Mouse (Mus musculus) E14TG2a.4 (cell line): ENCODE data around the gene Prtg.

Source experiments
- H3K27me3 ChIP-seq: 2 replicates; pipeline ENCODE4 v1.6.1; 2014; ENCODE audit warnings: low read length, control low read depth; ENCODE audit not compliant: insufficient read depth
- H3K36me3 ChIP-seq: 2 replicates; pipeline ENCODE4 v1.6.1; 2014; ENCODE audit warnings: low read length, control low read depth; ENCODE audit not compliant: insufficient read depth
- H3K4me1 ChIP-seq: replicated peaks from 2 replicates; pipeline ENCODE4 v1.6.1; 2014; ENCODE audit warnings: low read depth, low read length, control low read depth
- H3K4me3 ChIP-seq: replicated peaks from 2 replicates; pipeline ENCODE4 v1.5.1; 2014; ENCODE audit warnings: mild to moderate bottlenecking, low read length
- H3K9me3 ChIP-seq: 2 replicates; pipeline ENCODE4 v1.6.1; 2014; ENCODE audit warnings: low read length, control low read depth
- CTCF ChIP-seq: conservative IDR thresholded peaks from 2 replicates; pipeline ENCODE4 v1.5.1; 2014; ENCODE audit warnings: low read length
- NANOG ChIP-seq: IDR thresholded peaks from 2 replicates; pipeline ENCODE4 v1.6.1; 2014; ENCODE audit warnings: borderline replicate concordance, low read length, mixed read lengths
- POU5F1 ChIP-seq: IDR thresholded peaks from 2 replicates; pipeline ENCODE4 v1.6.1; 2014; ENCODE audit warnings: low read length, borderline replicate concordance

Gene Prtg

DNA sequence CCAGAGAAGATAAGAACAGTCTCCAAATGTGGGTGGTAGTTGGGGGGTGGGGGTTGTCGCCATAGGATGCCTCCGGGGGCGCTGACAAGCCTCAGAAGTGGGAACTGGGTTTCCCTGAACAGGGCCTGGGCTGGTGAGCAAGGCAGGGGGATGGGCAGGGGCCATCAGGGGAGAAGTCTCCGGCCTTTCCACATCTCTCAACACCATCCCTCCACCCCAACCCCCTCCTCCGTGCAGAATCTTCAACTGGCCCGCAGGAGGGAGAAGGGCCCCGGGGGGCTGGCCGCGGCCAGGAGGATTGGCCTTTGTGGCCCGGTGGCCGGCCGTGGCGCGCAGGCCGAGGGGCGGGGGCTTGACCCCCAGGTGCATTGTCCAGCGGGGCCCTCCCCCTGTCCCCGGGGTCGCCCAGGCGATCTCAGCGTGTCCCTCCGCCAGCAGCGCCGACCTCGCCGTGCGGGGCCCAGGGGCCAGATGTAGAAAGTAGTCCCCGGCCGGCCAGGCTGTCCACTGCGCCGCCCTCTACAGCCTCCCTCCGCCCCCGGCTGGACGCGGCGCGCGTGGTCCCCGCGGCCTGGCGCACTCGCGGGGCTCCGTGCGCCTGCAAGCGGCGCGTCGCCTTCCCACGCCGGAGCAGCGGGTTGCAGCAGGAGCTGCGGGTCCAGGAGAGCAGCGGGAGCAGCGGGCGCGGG lies at the start of gene Prtg:
Gene Prtg (plus strand): TSS at position 144 of the 689 bp plus-strand sequence.
- TF ChIP-seq POU5F1 (no peak), NANOG (no peak), CTCF (no peak)
- Histone ChIP-seq H3K9me3 (no peaks in the 10 kb centered on the region), H3K36me3 (0 out of 2 replicates have a peak, but pooled peaks cover 3% of the 10 kb centered on the region), H3K4me1 (peaks cover 71% of the 10 kb centered on the region), H3K4me3 (peak within 1 kb of the TSS; percentile 87), H3K27me3 (peaks cover 54% of the 10 kb centered on the region)

DNA sequence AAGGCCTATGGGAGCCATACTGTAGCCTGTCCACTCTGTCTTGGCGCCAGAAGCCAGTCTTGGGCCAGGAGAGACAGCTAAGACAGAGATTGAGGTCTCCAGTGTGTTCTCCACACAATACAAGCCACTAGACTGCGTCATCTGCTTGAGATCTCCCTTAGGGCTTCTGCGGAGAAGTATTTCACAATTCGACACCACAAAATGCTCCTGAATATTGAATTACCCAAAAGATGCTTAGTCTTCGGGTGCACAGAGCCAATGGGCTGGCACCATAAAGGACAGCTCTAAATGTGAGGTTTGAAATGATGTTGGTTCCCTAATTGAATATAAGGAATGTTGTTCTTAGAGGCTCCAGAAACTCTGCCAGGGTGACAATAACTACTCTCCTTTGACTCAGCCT lies 49.5 kb upstream of the Prtg start:
- TF ChIP-seq CTCF (no peak), NANOG (no peak), POU5F1 (no peak)

DNA sequence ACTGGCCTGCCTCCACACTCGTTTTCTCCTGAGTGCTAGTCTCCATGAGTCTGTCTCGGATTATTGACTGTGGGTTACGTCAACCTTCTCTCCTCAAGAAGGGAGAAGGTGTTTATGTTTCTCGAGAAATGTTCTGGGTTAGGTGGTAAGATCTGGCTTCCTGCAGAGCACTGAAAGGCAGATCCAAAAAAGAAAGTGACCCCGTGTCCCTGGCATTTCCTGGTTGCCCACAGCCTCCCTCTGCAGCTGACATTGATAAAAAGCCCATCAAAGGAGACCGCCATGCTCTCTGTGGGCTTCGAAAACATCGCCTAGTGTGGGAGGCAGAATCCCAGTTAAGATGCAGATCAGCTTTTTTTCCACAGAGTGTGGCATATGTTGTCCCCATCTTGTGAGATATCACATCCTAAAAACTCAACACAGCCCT lies 48.0 kb upstream of the Prtg start:
- Histone ChIP-seq H3K4me1 (peaks cover 42% of the 10 kb centered on the region), H3K4me3 (no peak overlapping the region), H3K27me3 (0 out of 2 replicates have a peak, but pooled peaks cover 4% of the 10 kb centered on the region), H3K9me3 (no peaks in the 10 kb centered on the region), H3K36me3 (no peaks in the 10 kb centered on the region)
- TF ChIP-seq CTCF (no peak), POU5F1 (no peak), NANOG (no peak)

More for the DNA sequence above, 49.5 kb upstream of the Prtg start:
- Histone ChIP-seq H3K4me1 (peaks cover 29% of the 10 kb centered on the region), H3K36me3 (no peaks in the 10 kb centered on the region), H3K4me3 (no peak overlapping the region), H3K27me3 (0 out of 2 replicates have a peak, but pooled peaks cover 4% of the 10 kb centered on the region), H3K9me3 (no peaks in the 10 kb centered on the region)

DNA sequence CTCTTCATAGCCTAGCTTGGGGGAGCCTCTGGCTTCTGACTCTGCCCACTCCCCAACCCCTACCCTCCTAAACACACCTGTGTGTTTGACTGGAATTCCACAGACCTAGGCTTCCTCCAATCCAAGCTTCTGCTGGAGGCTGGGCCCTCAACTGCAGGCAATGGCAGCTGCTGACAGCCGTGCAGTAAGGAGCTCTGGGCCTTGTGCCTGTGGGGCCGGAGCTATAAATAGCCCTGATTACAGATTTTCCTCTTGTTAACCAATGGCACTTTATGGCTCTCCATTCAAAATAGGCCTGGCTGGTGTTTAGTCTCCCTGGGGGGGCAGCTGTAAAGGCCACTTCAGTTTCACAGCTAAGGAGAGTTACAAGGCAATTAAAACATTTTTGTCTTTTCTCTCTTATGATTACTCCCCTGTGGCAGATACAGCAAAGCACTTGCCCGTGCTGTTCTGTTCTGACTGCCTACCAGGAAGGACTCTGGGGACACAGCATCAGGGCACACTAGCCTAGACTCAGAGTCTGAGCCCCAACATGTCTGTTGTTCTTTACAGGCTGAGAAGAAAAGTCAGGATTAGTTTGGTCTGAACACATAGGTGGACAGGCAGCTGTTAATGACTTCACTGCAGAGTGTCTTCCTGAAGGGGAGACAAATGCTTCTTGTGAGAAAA lies 43.5 kb upstream of the Prtg start:
- Histone ChIP-seq H3K36me3 (no peaks in the 10 kb centered on the region), H3K9me3 (no peaks in the 10 kb centered on the region), H3K27me3 (no peaks in the 10 kb centered on the region), H3K4me1 (peaks cover 40% of the 10 kb centered on the region), H3K4me3 (no peak overlapping the region)
- no peak for TF ChIP-seq CTCF
- TF ChIP-seq NANOG, result no peak

DNA sequence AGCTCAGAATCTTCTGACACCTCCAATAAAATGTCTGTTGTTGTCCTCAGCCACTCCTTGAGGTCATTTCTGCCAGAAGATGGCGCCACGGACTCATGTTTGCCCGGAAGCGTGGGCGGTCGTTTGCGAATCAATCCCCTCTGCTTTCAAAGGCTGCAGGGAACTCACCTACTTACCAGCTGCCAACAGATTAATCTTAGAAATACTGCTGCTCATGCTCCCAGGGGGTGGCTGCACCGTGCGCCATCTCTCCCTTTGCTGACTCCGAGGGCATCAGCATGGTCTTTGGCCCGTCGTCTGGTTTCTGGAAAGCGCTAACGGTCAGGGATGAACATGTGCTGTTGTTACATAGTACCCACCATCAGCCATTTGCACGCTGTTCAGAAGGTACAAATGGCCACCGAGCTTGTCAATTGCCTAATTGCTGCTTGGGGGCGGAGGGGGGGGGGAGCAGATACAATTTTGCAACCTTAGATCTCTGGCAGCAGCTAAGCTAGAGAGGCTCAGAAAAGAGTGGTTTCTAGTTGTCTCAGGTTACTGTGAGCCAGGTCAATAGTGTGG lies 39.8 kb upstream of the Prtg start:
- peak; percentile 66 for TF ChIP-seq CTCF
- no peak for TF ChIP-seq NANOG
- Histone ChIP-seq H3K4me1 (peaks cover 30% of the 10 kb centered on the region), H3K9me3 (no peaks in the 10 kb centered on the region), H3K36me3 (no peaks in the 10 kb centered on the region), H3K4me3 (peak overlapping the region; percentile 70), H3K27me3 (no peaks in the 10 kb centered on the region)

DNA sequence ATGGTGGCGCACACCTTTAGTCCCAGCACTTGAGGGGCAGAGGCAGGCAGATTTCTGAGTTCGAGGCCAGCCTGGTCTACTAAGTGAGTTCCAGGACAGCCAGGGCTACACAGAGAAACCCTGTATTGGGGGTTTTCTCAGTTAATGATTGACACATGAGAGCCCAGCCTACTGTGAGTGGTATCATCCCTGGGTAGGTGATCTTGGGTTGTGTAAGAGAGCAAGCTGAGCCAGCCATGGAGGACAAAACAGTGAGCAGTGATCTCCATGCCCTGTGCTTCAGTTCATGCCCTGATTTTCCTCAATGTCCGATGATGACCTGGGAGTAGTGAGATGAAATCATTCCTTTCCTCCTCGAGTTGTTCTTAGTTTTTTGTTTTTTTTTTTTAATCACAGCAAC lies 31.7 kb upstream of the Prtg start:
- H3K27me3 ChIP-seq, result no peaks in the 10 kb centered on the region

DNA sequence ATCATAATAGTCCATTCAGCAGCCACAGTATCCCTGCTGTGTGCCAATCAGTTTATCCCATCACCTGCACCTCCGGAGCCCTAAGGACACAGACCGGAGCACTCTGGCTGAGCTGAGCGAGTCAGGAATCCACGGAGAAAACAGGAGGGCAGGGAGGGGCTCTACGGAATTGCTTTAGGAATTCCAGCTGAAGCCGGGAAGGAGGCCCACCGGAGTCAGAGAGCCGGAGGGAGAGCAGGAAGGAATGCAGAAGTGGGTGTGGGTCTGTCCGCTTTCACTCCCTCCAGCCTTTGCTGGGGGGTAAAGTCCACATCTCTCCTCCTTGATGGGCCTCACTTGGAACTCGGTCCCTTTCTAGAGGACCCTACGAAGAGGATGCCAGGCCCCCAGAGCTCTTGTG lies 27.7 kb upstream of the Prtg start:
- Histone ChIP-seq H3K4me1 (peaks cover 50% of the 10 kb centered on the region), H3K4me3 (peak overlapping the region; percentile 63)

More for the DNA sequence above, 31.7 kb upstream of the Prtg start:
- Histone ChIP-seq H3K9me3 (no peaks in the 10 kb centered on the region), H3K4me3 (no peak overlapping the region), H3K36me3 (no peaks in the 10 kb centered on the region; the same call in 1 of the 2 replicates), H3K4me1 (peaks cover 23% of the 10 kb centered on the region)
- TF ChIP-seq POU5F1 (no peak), NANOG (no peak), CTCF (no peak)

DNA sequence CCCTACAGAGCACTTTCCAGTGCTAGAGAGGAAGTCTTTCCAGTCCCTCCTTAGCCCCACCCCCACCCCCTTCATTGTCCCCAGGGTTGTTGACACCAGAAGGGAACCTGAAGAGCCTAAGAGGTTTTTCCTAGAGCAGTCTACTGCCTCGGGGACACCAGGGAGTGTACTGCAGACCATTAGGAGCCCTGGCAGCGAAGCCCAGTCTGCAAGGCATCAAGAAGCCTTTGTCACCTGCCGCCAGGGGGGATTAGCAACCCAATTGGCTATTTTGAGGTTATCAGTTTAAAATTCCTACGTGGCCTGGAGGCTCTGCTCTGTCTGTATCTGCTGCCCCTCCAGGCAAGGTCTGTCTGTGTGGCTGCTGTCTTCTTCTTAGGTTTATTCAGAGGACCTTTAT lies 26.9 kb upstream of the Prtg start:
- H3K9me3 ChIP-seq, result no peaks in the 10 kb centered on the region
- H3K4me1 ChIP-seq, result peaks cover 52% of the 10 kb centered on the region
- no peak for TF ChIP-seq POU5F1
- no peak for TF ChIP-seq NANOG
- no peak for TF ChIP-seq CTCF
- no peaks in the 10 kb centered on the region for H3K27me3 ChIP-seq
- H3K4me3 ChIP-seq, result peak overlapping the region; percentile 63
- no peaks in the 10 kb centered on the region for H3K36me3 ChIP-seq

More for the DNA sequence above, 27.7 kb upstream of the Prtg start:
- TF ChIP-seq POU5F1 (no peak), NANOG (no peak), CTCF (no peak)
- Histone ChIP-seq H3K36me3 (no peaks in the 10 kb centered on the region; the same call in 1 of the 2 replicates), H3K27me3 (no peaks in the 10 kb centered on the region), H3K9me3 (no peaks in the 10 kb centered on the region)

DNA sequence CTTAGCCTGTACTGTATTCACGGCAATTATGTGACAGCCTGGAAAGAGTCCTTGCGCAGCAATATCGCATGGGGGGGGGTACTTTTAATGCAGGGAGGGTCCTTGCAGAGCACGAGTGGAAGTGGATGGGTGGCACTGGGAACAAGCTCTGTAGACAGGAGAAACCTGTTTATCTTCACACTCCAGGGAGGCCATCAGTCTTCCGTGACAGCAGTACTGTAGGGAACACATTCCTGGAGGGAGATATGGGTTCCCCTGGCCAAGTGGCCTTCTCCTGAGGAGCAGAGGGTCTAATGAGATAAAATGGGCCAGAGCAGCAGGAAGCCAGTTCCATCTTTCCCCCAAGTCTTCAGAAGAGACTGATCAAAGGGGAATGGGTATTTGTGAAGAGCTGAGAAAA lies 26.0 kb upstream of the Prtg start:
- H3K4me1 ChIP-seq, result peaks cover 59% of the 10 kb centered on the region
- peak overlapping the region; percentile 63 for H3K4me3 ChIP-seq
- no peaks in the 10 kb centered on the region for H3K36me3 ChIP-seq
- no peaks in the 10 kb centered on the region for H3K27me3 ChIP-seq
- TF ChIP-seq CTCF (no peak), POU5F1 (no peak), NANOG (no peak)
- no peaks in the 10 kb centered on the region for H3K9me3 ChIP-seq
